Mouse (Mus musculus): Measurements from ENCODE around the gene 4930562C15Rik.
A peak's percentile ranks its signal among the peaks of the same experiment; 100 is the strongest.

Gene 4930562C15Rik

DNA sequence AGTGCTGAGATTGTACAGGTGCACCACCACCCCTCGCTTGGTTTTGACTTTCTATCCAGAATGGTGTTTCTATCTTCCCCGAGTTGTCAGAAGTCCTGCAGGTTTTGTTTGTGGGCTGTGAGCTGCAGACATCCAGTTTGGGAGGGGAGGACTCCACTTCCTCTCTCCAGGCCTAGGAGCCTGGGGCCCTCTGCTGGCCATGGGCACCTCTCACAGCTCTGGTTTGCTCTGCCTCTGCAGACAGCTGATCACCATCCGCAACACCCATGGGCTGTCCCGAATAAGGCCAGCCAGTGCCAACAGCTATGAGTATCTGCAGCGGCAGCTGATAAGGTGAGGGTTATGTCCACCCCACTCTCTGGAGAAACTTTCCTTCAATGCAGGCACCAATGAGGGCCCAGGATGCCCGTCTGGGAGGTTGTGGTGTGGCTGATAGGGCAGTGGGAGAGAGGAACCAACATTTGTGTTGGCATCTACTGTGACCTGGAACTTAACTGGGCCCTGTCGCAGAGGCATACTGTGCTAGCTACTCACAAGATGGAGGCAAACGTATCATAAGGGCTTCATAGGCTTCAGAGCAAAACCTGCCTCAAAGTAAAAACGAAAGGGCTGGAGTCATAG, 27.8 kb downstream of the 4930562C15Rik start:
- peak; percentile 89 to 93 for DNase-seq

DNA sequence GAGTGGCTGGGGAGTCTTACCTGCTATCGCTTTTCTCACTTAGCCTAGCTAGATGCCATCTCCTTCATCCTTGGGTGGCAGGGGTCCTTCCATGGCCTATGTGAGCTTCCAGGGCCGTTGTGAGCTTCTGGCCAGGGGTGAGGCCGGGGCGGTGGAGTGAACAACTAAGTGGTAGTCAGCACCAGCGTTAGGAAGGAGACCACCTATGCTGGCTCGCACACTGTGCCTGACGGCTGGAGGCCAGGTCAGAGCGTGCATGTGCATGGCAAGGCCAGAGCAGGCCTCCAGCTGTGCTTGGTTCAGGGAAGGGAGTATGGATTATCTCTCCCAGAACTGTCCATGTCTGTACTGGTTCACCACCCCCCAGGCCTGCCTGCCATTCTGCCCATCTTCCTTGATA, 28.5 kb downstream of the 4930562C15Rik start:
- DNase-seq = no peak

DNA sequence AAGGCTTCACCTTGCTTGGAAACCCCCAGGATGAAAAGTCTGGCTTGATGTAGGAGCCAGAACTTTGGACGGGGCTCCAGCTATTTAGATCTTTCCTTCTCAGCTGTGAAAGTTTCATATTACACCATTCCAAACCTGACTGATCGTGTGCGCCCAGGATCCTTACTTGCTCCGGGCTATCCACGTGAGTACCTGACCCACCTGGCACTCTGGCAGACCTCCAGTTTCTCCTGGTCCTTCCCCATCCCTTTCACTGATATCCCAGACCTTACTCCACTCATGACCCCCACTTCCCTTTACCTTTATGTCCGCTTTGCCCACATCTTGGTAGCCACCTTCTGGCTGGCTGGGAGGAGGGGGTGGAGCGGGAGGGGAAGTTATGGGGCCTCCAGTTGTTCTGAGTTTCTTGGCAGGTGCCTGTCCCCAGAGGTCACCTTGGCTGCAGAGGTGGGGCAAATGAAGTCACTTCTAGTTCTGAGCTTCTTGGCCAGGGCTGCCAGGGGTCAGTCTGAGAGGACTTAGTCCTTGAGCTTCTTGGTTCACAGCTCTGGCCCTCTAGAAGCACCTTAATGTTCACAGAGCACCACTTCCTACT, 31.0 kb downstream of the 4930562C15Rik start:
- no peak for DNase-seq

DNA sequence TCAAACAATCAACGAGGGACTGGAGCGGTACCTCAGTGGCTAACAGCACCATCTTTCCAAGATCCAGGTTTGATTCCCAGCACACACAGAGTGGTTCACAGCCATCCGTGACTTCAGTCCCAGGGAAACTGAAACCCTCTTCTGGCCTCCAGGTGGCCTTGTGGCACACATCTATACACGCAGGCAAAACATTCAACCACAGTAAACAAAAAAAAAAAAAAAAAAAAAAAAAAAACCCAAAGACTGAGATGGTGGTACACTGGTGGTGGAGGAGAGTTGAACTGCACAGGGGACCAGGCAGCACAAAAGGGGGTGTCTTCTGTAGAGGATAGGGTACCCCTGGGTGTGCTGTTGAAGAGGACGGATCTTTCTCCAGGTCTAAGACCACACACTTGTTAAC, 35.3 kb downstream of the 4930562C15Rik start:
- no peak for DNase-seq

- peak; percentile 46 to 76 for DNase-seq
Measured at GRCm38 (mm10) chr16:4871926-4872325, 36.7 kb downstream of the 4930562C15Rik start.

GRCm38 (mm10) chr16:4875198-4876032, 40.2 kb downstream of the 4930562C15Rik start:
- peak in 1 of 2 experiments; percentile 68 for DNase-seq

DNA sequence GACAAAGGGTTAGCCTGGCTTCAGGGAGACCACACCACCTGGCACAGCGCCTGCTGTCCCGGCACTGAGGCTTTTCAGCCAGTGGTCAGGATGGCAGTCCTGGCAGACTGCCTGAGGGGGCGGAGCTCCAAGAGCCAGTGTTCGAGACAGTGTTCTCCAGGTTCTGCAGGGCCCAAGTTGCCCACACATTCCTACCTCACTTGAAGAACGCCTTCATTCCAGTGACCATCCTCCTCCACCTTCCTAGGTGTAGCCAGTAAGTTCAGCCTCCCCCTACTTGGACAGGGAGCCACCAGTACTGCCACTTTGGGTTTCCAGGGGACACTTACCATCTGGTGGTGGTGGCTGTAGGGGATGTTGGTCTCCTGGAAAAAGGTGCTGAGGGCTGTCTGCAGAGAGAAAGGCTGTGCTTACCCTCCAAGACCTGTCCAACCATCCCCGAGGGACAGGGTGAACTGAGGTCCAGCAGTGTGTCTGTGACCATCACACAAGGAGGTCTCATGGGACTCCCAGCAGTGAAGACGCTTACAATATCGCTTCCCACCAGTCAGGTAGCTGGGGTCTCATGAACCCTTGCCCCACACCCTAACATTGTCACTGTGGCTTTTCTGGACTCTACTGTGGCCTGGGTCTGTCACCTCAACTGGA, 40.9 kb downstream of the 4930562C15Rik start:
- DNase-seq = peak; percentile 84 to 90

- DNase-seq = peak; percentile 30 to 39
Measured at GRCm38 (mm10) chr16:4877195-4877594, 42.0 kb downstream of the 4930562C15Rik start.

DNA sequence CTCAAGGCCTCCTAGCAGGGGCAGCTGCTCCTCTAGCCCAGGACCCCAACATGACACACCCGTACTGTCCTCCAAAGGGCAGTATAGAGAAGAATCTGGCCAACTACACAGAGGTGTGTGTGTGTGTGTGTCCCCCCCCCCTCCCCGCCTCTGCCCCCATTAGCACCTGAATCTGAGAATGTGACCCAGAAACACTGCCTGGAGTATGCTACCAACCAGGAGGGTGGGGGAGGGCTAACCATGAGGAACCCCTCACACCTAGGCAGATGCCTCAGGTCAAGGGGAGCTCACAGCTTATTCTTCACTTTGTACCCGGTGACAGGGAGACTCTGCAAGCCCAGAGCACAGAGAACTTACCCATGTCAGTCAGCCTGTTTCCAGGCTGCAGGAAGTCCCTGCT, 42.5 kb downstream of the 4930562C15Rik start:
- no peak for DNase-seq

GRCm38 (mm10) chr16:4878192-4878885, 43.1 kb downstream of the 4930562C15Rik start:
- peak; percentile 61 to 75 for DNase-seq

GRCm38 (mm10) chr16:4879101-4879707, 44.0 kb downstream of the 4930562C15Rik start:
- no peak for DNase-seq

GRCm38 (mm10) chr16:4879708-4880124, 44.5 kb downstream of the 4930562C15Rik start:
- DNase-seq = peak; percentile 94 to 96

DNA sequence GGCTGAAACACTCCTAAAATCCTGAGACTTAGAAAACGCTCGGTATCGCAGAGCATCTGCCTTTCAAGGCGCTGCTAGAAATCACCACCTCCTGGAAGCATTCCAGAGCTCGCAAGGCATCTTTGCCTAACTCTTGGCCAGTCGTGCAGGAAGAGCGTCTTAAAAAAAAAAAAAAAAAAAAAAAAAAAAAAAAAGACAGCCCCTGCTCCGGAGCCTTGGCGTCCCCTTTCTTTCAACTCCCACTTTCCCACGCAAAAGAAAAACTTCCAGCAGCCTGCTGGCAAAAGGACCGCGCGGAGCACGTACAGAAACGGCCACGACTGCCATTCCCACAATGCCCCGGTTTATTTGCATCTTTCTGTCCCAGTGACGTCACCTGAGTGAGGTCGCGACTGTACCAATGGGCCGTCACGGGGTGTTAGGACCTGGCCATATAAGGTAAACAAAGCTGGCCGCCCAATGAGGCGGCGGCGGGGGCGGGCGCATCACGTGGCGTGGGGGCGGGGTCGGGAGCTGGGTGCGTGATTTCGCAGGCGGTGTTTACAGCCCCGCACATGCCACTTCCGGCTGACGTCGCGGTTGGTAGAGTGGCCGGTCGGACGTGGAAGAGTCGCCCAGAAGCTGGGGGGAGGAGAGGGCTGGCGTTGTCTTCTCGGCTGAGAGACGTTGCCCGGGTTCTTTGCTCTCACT, 45.1 kb downstream of the 4930562C15Rik start, which contains the start of gene Ubald1:
Ubald1 (minus strand) TSS at position 180 of the 690 bp plus-strand sequence.
- DNase-seq = peak; percentile 97 to 99

DNA sequence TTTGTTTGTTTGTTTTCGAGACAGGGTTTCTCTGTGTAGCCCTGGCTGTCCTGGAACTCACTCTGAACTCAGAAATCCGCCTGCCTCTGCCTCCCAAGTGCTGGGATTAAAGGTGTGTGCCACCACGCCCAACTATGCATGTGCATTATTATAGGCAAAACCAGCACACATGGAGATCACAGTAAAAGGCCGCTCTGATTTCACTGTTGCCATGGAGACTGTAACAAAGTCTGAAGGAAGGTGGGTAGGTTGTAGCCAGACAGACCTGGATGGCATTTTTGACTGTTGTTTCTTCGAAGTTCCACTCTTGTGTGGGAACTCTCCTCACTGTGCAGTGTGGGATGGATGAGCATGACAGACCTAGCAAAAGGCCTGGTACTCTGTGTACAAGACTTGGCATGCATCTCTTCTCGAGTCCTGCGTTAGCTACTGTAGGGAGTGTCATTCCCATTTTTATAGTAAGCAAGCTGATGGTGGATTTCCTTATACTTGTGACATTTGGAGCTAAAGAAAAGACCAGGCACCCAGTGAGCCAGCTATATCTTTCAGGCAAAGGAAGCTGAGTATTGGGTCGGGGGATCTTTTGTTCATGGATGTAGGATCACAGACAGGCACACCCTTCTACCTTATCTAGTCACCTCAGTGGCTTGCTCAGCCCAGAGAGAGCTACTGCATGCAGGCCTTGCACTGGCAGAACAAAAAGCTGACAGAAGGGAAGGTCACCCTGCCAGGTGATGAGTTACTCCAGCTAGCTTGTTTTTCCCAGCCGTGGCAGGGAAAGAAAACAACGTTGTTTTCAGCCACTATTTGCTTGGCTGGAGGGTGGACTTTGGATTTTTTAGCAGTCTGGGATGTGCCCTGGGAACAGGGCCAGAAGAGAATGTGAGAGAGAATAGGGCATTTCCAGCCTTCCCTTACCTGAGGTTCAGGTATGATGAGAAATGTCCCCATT, 46.5 kb downstream of the 4930562C15Rik start:
- DNase-seq = no peak

- DNase-seq = peak in 1 of 2 experiments; percentile 26
Measured at GRCm38 (mm10) chr16:4884930-4885329, 49.7 kb downstream of the 4930562C15Rik start.

GRCm38 (mm10) chr16:4885760-4886689, 50.8 kb downstream of the 4930562C15Rik start, which contains the start of gene Mgrn1:
Mgrn1 (plus strand) TSS chr16:4886249.
- peak; percentile 91 to 95 for DNase-seq

DNA sequence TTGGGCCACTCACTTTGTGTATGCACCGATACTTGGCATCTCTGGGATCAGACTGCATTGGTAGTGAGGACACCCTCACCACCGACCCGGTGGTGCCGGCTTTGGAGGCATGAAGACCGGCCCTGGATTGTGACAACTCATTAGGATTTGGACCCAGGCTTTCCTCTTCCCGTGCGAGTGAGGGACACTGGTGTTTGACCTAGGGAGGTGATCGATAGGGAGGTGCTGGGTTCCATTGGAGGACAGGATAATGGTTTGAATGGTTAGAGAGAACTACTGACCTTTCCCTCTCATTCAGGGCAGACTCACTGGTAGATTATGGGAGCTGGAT, 51.4 kb downstream of the 4930562C15Rik start:
- DNase-seq = no peak

DNA sequence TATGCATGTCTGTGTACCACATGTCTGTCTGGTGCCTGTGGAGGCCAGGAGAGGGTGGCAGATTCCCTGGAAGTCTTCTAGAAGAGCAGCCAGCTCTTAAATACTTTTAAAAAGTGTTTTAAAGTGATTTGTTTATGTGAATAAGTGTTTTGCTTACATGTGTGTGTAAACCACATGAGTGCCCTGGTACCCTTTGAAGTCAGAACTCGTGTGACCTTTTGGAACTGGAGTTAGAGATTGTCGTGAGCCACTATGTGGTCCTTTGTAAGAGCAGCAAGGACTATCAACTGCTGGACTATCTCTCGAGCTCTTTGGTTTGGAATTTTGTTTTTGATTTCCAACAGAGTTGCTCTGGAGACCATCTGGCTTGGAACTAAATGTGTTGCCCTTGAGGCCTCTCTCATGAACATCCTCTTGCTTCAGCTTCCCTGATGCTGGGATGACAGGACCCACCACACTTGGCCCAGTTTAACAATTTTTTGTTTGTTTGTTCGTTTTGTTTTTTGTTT, 55.0 kb downstream of the 4930562C15Rik start:
- DNase-seq = peak in 1 of 2 experiments; percentile 23

DNA sequence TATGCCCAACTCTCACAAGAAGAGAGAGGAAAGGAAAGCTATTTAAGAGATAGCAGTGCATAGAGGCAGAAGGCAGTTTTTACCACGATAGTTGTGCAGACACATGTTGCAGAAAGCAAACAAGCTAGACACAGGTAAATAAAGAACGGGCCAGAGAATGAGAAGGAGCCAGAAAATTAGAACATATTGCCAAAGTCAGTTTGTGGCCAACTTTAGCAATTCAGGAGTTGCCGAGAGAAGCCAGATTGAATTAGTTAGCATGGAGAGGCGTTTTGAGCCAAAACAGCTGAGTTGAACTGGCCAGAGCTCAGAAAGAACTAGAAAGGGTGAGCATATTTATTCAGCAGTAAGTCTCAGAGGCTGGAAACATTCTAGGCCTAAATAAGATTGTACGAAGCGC, 57.0 kb downstream of the 4930562C15Rik start:
- DNase-seq = peak in 1 of 2 experiments; percentile 10
